Mouse (Mus musculus) thymus, adult 2 months (tissue): ENCODE results near the gene Snrnp70.

Source experiments
- CTCF ChIP-seq: fragments of 200-500 bp; IDR thresholded peaks from 2 replicates; pipeline ENCODE4 v1.5.1; 2012; ENCODE audit warnings: mild to moderate bottlenecking, control low read depth, low read length, moderate library complexity, borderline replicate concordance; ENCODE audit not compliant: control insufficient read depth, poor library complexity, insufficient read depth; ENCODE audit errors: extremely low read depth
- POLR2A ChIP-seq: fragments of 200-500 bp; IDR thresholded peaks from 2 replicates; pipeline ENCODE4 v1.6.1; 2012; ENCODE audit warnings: mild to moderate bottlenecking, low read length, control low read depth, moderate library complexity; ENCODE audit not compliant: control insufficient read depth, poor library complexity, insufficient read depth; ENCODE audit errors: extremely low read depth

DNA sequence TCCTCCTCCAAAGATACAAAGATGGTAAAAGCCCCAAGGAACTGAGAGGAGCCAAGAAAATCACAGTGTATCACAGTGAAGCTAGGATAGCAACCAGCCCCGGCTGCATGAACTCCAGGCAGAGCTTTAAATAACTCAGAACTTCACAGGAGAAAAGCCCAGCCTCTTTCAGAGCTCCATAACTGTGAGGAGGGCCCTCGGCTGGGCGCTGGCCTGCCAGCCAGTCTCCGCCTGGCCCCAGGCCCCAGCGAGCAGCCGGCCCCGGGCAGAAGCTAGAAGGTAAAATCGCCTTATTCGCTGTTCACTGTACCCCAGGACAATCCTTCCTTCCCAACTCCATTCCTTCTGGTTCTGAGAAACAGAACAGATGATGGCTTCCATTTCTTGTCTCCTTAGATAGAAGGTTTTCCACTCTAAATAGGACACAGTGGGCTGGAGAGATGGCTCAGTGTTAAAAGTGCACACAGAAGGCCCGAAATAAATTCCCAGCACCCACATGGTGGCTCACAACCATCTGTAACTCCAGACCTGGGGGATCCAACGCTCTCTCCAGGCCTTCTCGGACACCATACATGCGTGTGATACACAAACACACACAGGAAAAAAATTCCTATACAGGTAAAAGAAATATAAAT is 66.6 kb downstream of the Snrnp70 start:
- TF ChIP-seq CTCF (no peak), POLR2A (no peak)
